Mouse (Mus musculus) ES-Bruce4 (cell line): Measurements from ENCODE around the gene Gm21973.

ENCODE experiments used
- CTCF ChIP-seq: IDR thresholded peaks from one replicate; pipeline ENCODE4 v1.8.1; 2011; ENCODE audit warnings: low read depth, low read length
- EP300 ChIP-seq: IDR thresholded peaks from 2 replicates; pipeline ENCODE4 v1.6.1; 2011; ENCODE audit warnings: low read depth, low read length; ENCODE audit not compliant: insufficient read depth
- POLR2A ChIP-seq: IDR thresholded peaks from one replicate; pipeline ENCODE4 v1.8.1; 2011; ENCODE audit warnings: low read length; ENCODE audit not compliant: insufficient read depth

- TF ChIP-seq EP300 = no peak
- TF ChIP-seq CTCF = no peak
- no peak for TF ChIP-seq POLR2A
These were observed 48.8 kb upstream of the Gm21973 start for GRCm38 (mm10) chr15:10276386-10276785.
